Mouse (Mus musculus) neural tube, postnatal 0 days (tissue): ENCODE measurements around the gene Ms4a4b. TPM values are rescaled to one million over a fixed set of nuclear protein-coding genes. Genes with fewer than 3 reads are reported as not detected.

Experiments
- polyA plus RNA-seq: library from polyadenylated mRNA; unstranded; fragments of >200 nt; fragmentation: Nextera tagmentation; extraction: Ambion mirVana; gene quantifications from 2 replicates; pipeline ENCODE4 v1.2.1, GENCODE M21; 2015

Ms4a4b gene
- 0.41 TPM in 1 of 2 replicates, not detected in the other for polyA plus RNA-seq

DNA sequence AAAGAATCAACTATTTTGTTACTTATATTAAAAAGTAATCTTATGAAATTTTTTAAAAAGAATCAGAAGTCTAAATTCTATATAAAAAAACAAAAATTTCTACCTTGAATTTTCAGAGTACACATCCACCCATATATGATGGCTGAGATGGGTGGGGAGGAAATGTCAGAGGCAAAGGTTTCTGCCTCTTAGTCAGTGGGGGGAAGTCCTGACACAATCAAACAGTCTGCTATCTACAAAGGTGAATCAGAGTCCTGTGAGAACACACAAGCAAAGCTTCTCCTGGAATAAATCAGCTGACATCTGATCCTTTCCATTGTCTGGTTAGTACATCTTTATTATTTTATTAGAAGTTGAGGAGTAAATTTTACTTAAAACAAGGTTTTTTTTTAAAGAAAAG lies at the start of gene Ms4a4b:
Gene Ms4a4b (plus strand): TSS at position 216 of the 400 bp plus-strand sequence.

GRCm38 (mm10) chr19:11404527-11404926 lies 38.8 kb upstream of the Ms4a4b start, which contains the start of gene Ms4a4c:
Gene Ms4a4c (plus strand): TSS chr19:11404770.

DNA sequence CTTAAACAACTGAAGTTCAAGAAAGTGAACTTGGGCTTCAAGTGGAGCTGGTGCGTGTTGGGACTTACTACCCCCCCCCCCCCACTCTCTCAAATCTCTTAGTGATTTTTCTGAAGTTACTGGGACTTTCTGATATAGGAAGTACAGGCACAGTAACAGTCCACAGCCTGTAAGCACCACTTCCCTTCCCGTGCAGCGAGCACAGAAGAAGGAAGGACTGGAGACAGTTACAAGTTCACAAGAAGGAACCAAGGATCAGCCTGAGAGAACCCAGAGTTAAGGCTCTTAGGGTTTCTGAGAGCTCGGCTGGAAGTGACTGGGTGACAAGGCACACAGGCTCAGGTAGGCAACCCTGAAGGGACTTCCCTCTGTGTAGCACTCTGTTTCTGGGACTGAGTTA lies 25.9 kb downstream of the Ms4a4b start, which contains the start of gene Ms4a6c:
Gene Ms4a6c (plus strand): TSS at position 152 of the 400 bp plus-strand sequence.

DNA sequence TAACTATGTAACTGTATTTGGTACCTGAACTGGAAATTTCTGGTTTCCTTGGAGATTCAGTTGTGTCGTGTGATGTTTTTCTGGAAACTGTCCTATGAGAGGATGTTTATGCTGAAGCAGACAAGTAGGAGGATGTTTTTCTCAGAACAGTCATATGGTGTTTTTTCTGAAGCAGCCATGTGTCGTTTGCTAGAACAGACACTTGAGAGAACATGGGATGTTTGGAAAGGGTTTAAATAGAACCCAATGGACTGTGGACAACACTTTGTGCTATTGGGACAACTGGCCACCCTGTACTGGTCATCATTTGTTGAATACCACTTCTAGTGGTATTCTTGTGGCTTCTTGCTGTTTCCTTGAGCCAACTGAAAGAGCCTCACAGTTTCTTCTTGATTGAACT lies 42.4 kb downstream of the Ms4a4b start, which contains the start of gene Gm8369:
Gene Gm8369 (plus strand): TSS at position 193 of the 400 bp plus-strand sequence.

DNA sequence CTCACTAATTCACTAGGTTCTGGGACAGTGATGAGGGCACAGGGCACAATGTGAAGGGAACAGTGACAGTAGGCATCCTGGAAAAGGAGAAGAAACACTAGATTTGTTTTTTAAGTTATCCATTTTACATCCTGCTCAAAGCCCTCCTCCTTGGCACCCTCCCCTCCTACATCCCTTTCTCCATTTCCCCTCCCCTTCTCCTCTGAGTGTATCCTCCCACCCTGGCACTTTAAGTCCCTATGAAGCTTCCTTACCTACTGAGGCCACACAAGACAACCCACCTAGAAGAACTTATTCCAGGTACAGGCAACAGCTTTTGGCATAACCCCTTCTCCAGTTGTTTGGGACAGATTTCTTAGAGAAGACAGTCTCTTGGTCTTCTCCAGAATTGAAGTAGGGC lies 72.9 kb downstream of the Ms4a4b start, which contains the start of gene Ms4a6b:
Gene Ms4a6b (plus strand): TSS at position 267 of the 400 bp plus-strand sequence.

Other genes with a start within 250 kb of the Ms4a4b start
- gene Ms4a13, start 246.8 kb upstream of the Ms4a4b start, polyA plus RNA-seq, result not detected in 2 replicates
- not detected in 2 replicates for gene Ms4a12, start 211.1 kb upstream of the Ms4a4b start, polyA plus RNA-seq
- 0.08 and 0.11 TPM in 2 replicates for gene Ms4a1, start 177.3 kb upstream of the Ms4a4b start, polyA plus RNA-seq
- gene Ms4a5, start 159.7 kb upstream of the Ms4a4b start, polyA plus RNA-seq, result not detected in 2 replicates
- gene Ms4a14, start 129.1 kb upstream of the Ms4a4b start, polyA plus RNA-seq, result 0.09 TPM in 1 of 2 replicates, not detected in the other
- gene Ms4a7, start 107.4 kb upstream of the Ms4a4b start, polyA plus RNA-seq, result 3.3 and 4.8 TPM in 2 replicates
- 3.2 and 3.3 TPM in 2 replicates for gene Ms4a4a, start 68.0 kb upstream of the Ms4a4b start, polyA plus RNA-seq
- 0.36 TPM in 1 of 2 replicates, not detected in the other for gene Ms4a4c, start 38.8 kb upstream of the Ms4a4b start, polyA plus RNA-seq
- gene Ms4a6c, start 25.8 kb downstream of the Ms4a4b start, polyA plus RNA-seq, result 3.8 and 5.3 TPM in 2 replicates
- gene Gm8369, start 42.4 kb downstream of the Ms4a4b start, polyA plus RNA-seq, result 0.06 and 0.15 TPM in 2 replicates
- 3.1 and 3.4 TPM in 2 replicates for gene Ms4a6b, start 73.0 kb downstream of the Ms4a4b start, polyA plus RNA-seq
- gene Ms4a4d, start 93.2 kb downstream of the Ms4a4b start, polyA plus RNA-seq, result 0.13 and 0.15 TPM in 2 replicates
- 2.9 and 4.1 TPM in 2 replicates for gene Ms4a6d, start 161.3 kb downstream of the Ms4a4b start, polyA plus RNA-seq
- gene Ms4a2, start 180.2 kb downstream of the Ms4a4b start, polyA plus RNA-seq, result 0.14 and 0.32 TPM in 2 replicates
- gene Ms4a3, start 197.3 kb downstream of the Ms4a4b start, polyA plus RNA-seq, result 0.15 and 0.70 TPM in 2 replicates
- gene Oosp2, start 217.0 kb downstream of the Ms4a4b start, polyA plus RNA-seq, result not detected in 2 replicates
- gene Oosp1, start 247.6 kb downstream of the Ms4a4b start, polyA plus RNA-seq, result not detected in 2 replicates